Mouse (Mus musculus) stomach, embryonic 15.5 days (tissue): Measurements from ENCODE around the gene Ovol1. TPM values are rescaled to one million over a fixed set of nuclear protein-coding genes. Genes with fewer than 3 reads are reported as not detected.

Experiments used
- ATAC-seq: fragments of 200-750 bp; cut with Nextera tagmentation; 2 replicates; pipeline ENCODE4 v1.8.0; 2017; ENCODE audit warnings: low read depth, moderate number of reproducible peaks, moderate TSS enrichment; ENCODE audit not compliant: insufficient read depth, low FRiP score
- H3K27ac ChIP-seq: fragments of 300-500 bp; sonication (generic); 2 replicates; pipeline ENCODE4 v1.5.1; 2015; ENCODE audit warnings: mild to moderate bottlenecking, inconsistent platforms
- H3K27me3 ChIP-seq: fragments of 300-500 bp; sonication (generic); replicated peaks from 2 replicates; pipeline ENCODE4 v1.6.1; 2015; ENCODE audit warnings: inconsistent platforms
- H3K36me3 ChIP-seq: fragments of 300-500 bp; sonication (generic); 2 replicates; pipeline ENCODE4 v1.6.1; 2015; ENCODE audit warnings: inconsistent platforms
- H3K4me1 ChIP-seq: fragments of 300-500 bp; sonication (generic); 2 replicates; pipeline ENCODE4 v1.6.1; 2015; ENCODE audit warnings: inconsistent platforms
- H3K4me2 ChIP-seq: fragments of 300-500 bp; sonication (generic); 2 replicates; pipeline ENCODE4 v1.6.1; 2015; ENCODE audit warnings: mild to moderate bottlenecking, inconsistent platforms
- H3K4me3 ChIP-seq: fragments of 300-500 bp; sonication (generic); replicated peaks from 2 replicates; pipeline ENCODE4 v1.5.1; 2015; ENCODE audit warnings: inconsistent platforms
- H3K9ac ChIP-seq: fragments of 300-500 bp; sonication (generic); 2 replicates; pipeline ENCODE4 v1.6.1; 2015; ENCODE audit warnings: inconsistent platforms
- H3K9me3 ChIP-seq: fragments of 300-500 bp; sonication (generic); 2 replicates; pipeline ENCODE4 v1.6.1; 2016; ENCODE audit warnings: inconsistent platforms
- WGBS: fragments of 180-500 bp; shearing (Covaris S2); methylation state at CpG from one replicate; pipeline ENCODE4 v1.1.7; 2015; 5-methylcytosine and 5-hydroxymethylcytosine counted together
- polyA plus RNA-seq: library from polyadenylated mRNA; unstranded; fragments of >200 nt; fragmentation: Nextera tagmentation; extraction: Ambion mirVana; gene quantifications from 2 replicates; pipeline ENCODE4 v1.2.1, GENCODE M21; 2015

Ovol1 gene
- polyA plus RNA-seq, 1 experiment from 2014 or later = 17.8 TPM

DNA sequence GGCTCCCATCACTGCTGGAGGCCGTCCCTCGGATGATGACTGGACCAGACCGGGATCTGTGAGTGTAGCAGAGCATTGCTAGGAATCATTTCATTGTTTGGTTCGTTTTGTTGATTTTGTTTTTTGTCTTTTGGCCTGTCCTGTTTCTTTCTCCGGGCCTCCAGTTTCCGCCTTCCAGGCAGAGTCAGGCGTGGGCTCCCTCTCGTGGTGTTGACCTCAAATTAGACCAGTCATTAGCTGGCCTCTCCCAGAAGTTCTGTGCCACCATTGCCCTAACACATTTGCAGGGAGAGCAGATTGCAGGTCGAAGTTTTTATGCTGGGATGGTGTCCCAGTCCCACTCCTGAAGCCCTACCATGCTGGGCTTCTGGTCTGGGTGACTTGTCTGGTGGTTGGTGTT is 28.7 kb upstream of the Ovol1 start:
- no peak overlapping the region for H3K9ac ChIP-seq
- no peaks in the 10 kb centered on the region for H3K27me3 ChIP-seq
- H3K4me2 ChIP-seq = no peak overlapping the region
- 70% methylated on average over 9 of the region's 9 CpGs for WGBS
- H3K36me3 ChIP-seq = no peaks in the 10 kb centered on the region
- no peak overlapping the region for H3K4me3 ChIP-seq
- H3K4me1 ChIP-seq = no peaks in the 10 kb centered on the region
- H3K9me3 ChIP-seq = no peaks in the 10 kb centered on the region
- H3K27ac ChIP-seq = no peak overlapping the region
- ATAC-seq = no peak

DNA sequence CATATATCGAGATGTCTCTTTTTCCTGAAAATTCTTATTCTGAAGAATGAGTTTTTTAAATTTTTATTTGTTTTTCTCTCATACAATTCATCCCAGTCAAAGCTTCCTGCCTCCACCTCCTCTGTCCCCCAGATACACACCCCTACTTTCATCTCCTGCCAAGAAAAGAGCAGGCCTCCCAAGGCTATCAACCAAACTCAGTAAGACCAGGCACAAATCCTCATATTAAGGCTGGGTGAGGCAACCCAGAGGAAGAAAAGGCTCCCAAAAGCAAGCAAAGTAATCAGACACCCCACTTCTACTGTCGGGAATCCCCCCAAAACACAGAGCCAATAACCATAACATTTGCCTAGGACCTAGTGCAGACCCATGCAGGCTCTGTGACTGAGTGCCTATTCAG is 21.5 kb upstream of the Ovol1 start:
- H3K9me3 ChIP-seq = no peaks in the 10 kb centered on the region
- no peak overlapping the region for H3K9ac ChIP-seq
- no peak overlapping the region for H3K4me3 ChIP-seq
- no peak overlapping the region for H3K27ac ChIP-seq
- 74% methylated on average over 2 of the region's 2 CpGs for WGBS
- H3K4me2 ChIP-seq = no peak overlapping the region
- no peaks in the 10 kb centered on the region for H3K4me1 ChIP-seq
- no peak for ATAC-seq
- H3K36me3 ChIP-seq = no peaks in the 10 kb centered on the region
- no peaks in the 10 kb centered on the region for H3K27me3 ChIP-seq

DNA sequence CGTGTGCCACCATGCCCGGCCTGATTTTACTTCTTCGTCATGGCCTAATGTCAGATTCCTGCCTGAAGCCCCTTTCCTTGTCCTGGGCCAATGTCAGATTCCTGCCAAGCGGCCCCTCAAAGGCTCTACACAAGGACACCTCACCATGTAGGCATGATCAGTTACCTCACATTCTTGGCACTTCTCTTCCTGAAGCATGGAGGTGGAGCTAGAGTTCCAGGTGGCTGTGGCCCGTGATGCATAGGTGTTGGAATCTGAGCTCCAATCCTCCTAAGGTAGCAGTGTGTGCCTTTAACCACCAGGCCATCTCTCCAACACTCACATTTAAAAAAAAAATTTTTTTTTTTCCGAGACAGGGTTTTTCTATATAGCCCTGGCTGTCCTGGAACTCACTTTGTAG is 20.3 kb upstream of the Ovol1 start:
- Histone ChIP-seq H3K27ac (no peak overlapping the region), H3K9ac (no peak overlapping the region), H3K27me3 (no peaks in the 10 kb centered on the region), H3K4me1 (no peaks in the 10 kb centered on the region), H3K4me2 (no peak overlapping the region), H3K36me3 (no peaks in the 10 kb centered on the region), H3K9me3 (no peaks in the 10 kb centered on the region), H3K4me3 (no peak overlapping the region)
- 85% methylated on average over 6 of the region's 6 CpGs for WGBS
- no peak for ATAC-seq

DNA sequence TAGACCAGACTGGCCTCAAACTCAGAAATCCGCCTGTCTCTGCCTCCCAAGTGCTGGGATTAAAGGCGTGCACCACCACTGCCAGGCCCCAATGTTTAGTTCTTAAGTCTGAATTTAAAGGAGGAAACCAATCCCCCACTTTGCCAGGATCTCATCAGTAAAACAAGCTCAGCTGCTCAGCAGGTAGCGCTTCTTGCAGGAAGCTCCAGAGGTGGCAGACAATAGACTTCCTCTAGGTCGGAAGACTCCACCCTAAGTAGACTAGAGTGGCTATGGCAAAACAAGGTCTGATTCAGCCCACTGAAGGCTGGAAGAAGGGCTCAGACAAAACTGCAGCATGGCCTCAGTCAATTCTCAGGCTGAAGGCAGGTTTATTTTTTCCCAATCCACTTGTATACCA is 19.5 kb upstream of the Ovol1 start:
- Histone ChIP-seq H3K4me1 (no peaks in the 10 kb centered on the region), H3K9ac (no peak overlapping the region), H3K4me3 (no peak overlapping the region), H3K9me3 (no peaks in the 10 kb centered on the region), H3K27me3 (no peaks in the 10 kb centered on the region), H3K27ac (no peak overlapping the region), H3K36me3 (no peaks in the 10 kb centered on the region), H3K4me2 (no peak overlapping the region)
- ATAC-seq = no peak
- WGBS = 74% methylated on average over 4 of the region's 4 CpGs

DNA sequence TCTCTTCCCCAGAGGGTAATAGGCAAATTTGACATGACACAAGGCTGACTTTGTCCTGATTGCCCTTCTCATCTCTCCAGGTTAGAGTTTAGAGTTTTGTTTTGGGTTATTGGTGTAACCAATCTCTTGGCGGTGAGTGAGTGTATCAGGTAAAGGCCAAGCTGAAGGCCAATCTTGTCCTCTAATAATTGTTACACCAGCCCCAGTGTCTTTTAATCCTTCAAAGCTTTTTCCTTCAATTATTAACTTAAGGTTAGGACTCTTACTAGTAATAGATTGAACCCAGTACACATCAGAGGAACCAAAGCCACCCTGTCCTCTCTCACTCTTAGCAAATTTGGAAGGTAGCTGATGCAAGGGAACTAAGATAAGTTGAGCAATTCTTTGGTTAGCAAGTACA is 14.9 kb upstream of the Ovol1 start:
- Histone ChIP-seq H3K36me3 (no peaks in the 10 kb centered on the region), H3K27ac (no peak overlapping the region), H3K9me3 (no peaks in the 10 kb centered on the region), H3K4me1 (no peaks in the 10 kb centered on the region), H3K4me3 (no peak overlapping the region), H3K27me3 (no peaks in the 10 kb centered on the region), H3K9ac (no peak overlapping the region), H3K4me2 (no peak overlapping the region)
- no peak for ATAC-seq
- WGBS = 92% methylated on average over 1 of the region's 1 CpGs

DNA sequence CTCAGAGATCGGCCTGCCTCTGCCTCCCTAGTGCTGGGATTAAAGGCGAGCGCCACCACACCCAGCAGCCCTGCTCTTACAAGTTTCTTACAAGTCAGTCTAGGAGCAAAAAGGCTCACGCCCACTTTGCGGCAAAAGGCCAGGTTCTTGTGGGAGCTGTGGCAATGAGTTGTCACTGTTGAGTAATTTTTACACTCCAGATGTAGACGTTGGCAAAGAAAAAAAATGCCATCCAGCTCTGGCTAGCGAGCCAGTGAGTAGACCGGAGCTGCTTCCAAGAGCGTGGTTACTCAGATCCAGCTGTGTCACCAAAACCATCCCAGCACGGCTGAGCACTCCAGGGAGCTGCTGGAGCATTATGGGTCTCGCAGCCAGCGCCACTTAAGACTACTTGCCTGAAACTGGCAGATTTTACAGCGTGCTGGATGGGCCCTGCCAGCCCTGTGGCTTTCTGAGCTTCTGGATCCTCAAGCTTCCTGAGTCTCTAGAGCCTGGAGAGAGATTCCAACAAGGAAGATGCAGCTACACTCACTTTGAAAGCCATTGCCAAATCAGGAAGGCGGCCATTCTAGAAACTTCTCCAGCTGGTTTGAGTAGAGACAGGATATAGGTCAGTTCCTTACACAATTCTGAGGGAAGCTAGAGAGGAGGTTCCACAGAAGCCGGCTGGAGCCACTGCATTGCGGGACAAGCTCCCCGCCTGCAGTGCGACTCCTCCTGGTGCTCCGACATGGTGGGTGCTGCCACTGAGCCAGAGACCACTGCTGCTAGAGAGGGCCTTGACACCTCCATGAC is 12.1 kb upstream of the Ovol1 start:
- Histone ChIP-seq H3K4me1 (peaks cover 13% of the 10 kb centered on the region), H3K4me2 (no peak overlapping the region), H3K9ac (no peak overlapping the region), H3K9me3 (no peaks in the 10 kb centered on the region), H3K27ac (0 out of 2 replicates have a peak overlapping the region, but pooled peaks have one; percentile 9), H3K27me3 (no peaks in the 10 kb centered on the region), H3K4me3 (no peak overlapping the region), H3K36me3 (peaks cover 3% of the 10 kb centered on the region; the same call in 1 of the 2 replicates)
- no peak for ATAC-seq
- WGBS = 81% methylated on average over 19 of the region's 19 CpGs

DNA sequence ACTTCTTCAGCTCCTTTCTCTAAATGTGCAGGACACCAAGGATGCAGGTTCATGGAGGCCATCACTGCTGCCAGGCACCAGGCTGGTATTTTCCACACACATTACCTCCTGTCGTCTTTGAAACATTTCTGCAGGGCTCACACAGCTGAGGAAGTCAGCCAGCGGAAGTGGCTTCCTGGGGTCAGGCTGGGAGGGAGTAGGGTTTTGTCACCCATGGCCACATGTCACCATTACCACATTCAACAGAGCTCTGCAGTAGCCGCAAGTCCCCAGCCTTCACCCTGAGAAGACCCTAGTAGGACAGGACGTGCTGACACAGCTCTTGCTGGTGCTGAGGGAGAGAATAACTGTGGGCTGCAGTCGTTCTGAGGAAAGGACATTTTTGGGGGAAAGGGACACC is 11.4 kb upstream of the Ovol1 start:
- WGBS = 72% methylated on average over 5 of the region's 5 CpGs
- peaks cover 19% of the 10 kb centered on the region for H3K4me1 ChIP-seq
- no peaks in the 10 kb centered on the region for H3K27me3 ChIP-seq
- peaks cover 3% of the 10 kb centered on the region; the same call in 1 of the 2 replicates for H3K36me3 ChIP-seq
- H3K4me2 ChIP-seq = no peak overlapping the region
- no peak for ATAC-seq
- H3K9me3 ChIP-seq = no peaks in the 10 kb centered on the region
- no peak overlapping the region for H3K9ac ChIP-seq
- no peak overlapping the region for H3K27ac ChIP-seq
- H3K4me3 ChIP-seq = no peak overlapping the region

DNA sequence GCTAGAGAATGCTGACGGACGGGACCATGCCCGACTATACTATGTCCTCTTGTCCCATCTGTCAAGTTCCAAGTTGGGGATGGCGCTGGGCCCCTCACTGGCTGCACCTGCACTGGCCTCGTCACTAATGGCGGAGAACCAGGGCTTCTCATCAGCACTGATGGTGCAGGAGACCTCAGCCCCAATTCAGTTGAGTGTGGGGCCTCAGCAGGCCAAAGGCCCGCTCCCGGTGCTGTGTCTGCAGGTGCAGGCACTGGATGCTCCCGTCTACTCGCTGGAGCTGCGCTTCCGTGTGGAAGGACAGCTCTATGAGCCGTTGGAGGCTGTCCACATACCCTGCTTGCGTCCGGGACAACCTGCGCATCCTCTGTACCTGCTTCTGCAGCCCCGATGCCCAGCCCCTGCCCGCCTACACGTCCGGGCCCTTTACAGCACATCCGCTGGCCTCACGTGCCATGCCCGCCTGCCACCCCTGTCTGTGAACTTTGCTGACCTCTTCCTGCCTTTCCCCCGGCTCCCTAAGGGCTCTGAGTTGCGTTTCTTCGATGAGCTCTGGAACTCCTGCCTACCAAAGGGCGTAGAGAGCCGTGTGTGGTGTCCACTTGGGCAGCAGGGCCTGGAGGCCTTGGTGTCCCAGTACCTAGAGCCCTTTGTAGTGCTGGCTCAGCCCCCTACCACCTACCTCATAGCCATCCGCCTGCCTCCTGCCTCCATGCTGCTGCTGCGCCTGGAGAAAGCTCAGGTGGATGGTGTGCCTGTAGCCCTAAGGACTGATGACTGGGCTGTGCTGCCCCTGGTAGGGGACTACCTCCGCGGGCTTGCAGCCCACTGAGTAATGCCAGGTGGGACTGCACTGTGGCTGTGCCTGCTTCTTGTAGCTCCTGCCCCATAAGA is 10.2 kb upstream of the Ovol1 start:
- no peaks in the 10 kb centered on the region for H3K9me3 ChIP-seq
- H3K27me3 ChIP-seq = no peaks in the 10 kb centered on the region
- H3K4me2 ChIP-seq = no peak overlapping the region
- H3K9ac ChIP-seq = no peak overlapping the region
- ATAC-seq = no peak
- H3K4me1 ChIP-seq = peaks cover 25% of the 10 kb centered on the region
- no peak overlapping the region for H3K4me3 ChIP-seq
- peaks cover 3% of the 10 kb centered on the region; the same call in 1 of the 2 replicates for H3K36me3 ChIP-seq
- 92% methylated on average over 32 of the region's 32 CpGs for WGBS
- H3K27ac ChIP-seq = no peak overlapping the region

DNA sequence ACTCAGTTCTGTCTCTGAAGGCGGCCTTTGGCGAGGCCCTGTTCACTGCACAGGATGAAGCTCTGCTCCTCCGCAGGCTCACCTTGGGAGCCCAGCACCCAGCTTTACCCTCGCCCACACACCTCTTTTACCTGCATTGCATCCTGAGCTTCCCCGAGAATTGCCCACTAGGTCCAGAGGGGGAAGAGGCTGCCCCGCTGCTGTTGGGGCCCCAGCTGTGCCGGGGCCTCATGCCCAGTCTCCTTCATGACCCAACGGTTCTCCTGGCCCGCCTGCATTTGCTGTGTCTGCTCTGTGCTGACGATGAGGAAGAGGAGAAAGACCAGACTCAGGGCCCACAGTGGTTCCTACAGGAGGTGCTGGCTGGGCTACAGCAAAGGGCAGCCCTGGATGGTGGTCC is 9.1 kb upstream of the Ovol1 start:
- no peak overlapping the region for H3K9ac ChIP-seq
- 92% methylated on average over 10 of the region's 10 CpGs for WGBS
- H3K4me1 ChIP-seq = peaks cover 25% of the 10 kb centered on the region
- H3K36me3 ChIP-seq = peaks cover 3% of the 10 kb centered on the region; the same call in 1 of the 2 replicates
- no peak for ATAC-seq
- H3K27ac ChIP-seq = no peak overlapping the region
- H3K27me3 ChIP-seq = no peaks in the 10 kb centered on the region
- peak overlapping the region; percentile 82; the same call in 1 of the 2 replicates for H3K4me3 ChIP-seq
- no peaks in the 10 kb centered on the region for H3K9me3 ChIP-seq
- H3K4me2 ChIP-seq = peak overlapping the region; percentile 99; the same call in 1 of the 2 replicates

DNA sequence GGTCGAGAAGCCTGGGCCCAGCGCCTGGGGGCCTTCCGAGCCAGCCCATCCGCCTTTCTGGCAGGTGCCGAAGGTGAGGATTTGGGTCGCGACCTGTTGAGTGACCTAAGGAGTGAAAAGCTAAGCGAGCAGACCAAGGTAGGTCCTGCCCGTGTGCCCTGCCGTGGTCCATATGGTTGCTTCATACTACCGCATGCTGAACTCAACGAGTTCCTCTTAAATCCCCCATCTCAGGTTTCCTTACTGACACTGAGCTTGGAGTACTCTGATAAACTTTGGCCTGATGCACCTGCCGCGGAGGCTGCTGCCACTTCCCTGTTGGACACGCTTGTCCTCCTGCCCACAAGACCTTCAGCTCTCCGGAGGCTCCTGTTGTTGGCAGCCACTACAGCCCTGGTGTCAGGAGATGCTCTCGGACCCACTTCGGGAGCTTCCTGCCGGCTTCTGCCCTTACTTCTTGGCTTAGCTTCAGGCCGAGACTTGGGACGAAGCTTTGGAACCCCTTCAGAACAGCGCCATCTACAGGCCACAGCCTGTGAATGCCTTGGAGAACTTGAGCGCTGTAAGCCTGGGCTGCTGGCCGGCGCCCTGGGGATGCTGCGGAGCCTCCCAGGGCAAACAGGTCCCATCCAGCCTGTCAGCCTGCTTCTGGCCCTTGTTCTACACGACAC is 8.2 kb upstream of the Ovol1 start:
- Histone ChIP-seq H3K4me2 (peak overlapping the region; percentile 99), H3K4me3 (peak overlapping the region; percentile 82), H3K27me3 (no peaks in the 10 kb centered on the region), H3K36me3 (peaks cover 3% of the 10 kb centered on the region; the same call in 1 of the 2 replicates), H3K9me3 (no peaks in the 10 kb centered on the region), H3K4me1 (peaks cover 25% of the 10 kb centered on the region), H3K9ac (no peak overlapping the region), H3K27ac (peak overlapping the region; percentile 97)
- no peak for ATAC-seq
- 7% methylated on average over 27 of the region's 27 CpGs for WGBS

DNA sequence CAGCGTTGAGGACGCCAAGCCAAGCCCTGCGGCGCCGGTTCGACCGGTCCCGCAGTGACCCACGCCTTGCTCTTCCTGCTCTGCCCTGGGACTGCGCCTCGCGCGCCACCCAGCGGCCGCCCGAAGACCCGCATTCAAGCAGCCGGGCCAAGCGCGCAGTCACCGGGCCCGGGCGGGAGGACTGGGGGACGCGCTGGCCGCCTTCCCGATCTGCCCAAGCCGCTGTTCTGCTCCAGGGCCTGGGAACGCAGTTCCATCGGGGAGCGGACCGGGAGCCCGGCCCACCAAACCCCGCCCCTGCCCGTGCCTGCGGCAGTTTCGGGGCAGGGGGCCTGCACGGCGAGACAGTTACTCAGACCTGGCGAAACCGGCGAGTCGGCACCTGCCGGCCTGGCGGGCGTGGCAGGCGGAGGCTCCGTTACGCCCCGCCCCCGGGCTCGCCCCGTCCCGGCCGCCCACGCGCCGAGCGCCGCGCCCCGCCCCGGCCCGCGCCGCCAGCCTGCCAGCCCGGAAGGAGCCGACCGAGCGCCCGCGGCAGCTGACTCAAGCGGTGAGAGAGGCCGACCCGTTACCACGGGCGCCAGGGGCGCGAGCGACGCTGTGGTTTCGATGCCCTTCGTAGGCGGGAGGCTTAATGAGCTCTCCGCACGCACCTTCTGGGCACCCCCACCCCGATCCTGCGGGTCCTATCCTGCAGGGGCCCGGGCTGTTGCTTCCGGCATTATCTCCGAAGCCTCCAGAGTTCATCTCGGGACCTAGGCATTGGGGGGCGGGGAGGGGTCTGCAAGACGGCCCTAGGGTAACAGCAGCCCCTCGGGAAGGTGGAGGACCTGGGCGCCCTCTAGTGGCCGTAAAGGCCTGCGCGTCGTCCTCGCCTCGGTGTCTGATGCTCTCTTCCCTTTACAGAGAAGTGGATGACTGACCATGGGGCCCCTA is 7.4 kb upstream of the Ovol1 start, which contains the start of gene Ap5b1:
Ap5b1 (plus strand) TSS at position 492 of the 936 bp plus-strand sequence.
- Histone ChIP-seq H3K4me3 (peak within 1 kb of the TSS; percentile 82), H3K4me1 (peaks cover 25% of the 10 kb centered on the region), H3K27me3 (no peaks in the 10 kb centered on the region), H3K4me2 (peak within 1 kb of the TSS; percentile 99), H3K9ac (peak within 1 kb of the TSS; percentile 80), H3K27ac (peak within 1 kb of the TSS; percentile 97), H3K9me3 (no peaks in the 10 kb centered on the region), H3K36me3 (peaks cover 3% of the 10 kb centered on the region; the same call in 1 of the 2 replicates)
- ATAC-seq = peak; percentile 85
- under 1% methylated on average over 100 of the region's 102 CpGs for WGBS
